In the genomic region with DNA sequence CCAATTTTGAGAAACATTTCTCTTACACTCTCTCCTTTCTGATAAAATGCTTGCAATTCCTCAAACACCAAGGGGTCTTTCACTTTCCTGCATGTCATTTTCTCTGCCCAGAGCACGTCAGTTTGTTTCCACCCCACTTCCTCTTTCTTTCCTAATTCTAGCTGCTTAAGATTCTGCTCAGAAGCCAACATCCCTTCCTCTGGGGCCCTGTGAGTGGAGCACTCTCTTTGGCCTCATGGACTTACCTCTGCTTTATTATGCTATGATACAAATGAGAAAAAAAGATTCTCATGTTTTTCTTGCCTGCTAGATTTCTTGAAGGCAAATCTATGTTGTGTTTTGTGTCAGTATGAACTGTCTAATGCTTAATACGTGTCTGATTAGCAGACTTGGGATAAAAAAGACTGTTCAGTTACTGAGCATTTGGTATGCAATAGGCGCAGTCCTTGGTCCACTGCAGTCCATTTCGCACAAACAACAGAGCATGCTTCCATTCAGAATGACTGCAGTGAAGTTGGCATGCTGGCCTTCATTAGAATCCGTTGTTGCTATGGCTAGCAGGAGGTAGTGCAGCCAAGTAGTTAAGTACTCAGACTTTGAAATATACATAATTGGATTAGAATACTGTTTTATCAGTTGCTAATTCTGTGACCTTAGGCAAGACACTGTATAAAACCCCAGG, we compare ENCODE assay signal across 8 mouse cellular contexts.
DNase-seq lines count a peak whose midpoint lies in the region; ATAC-seq lines count a peak whose summit lies in the region.

No protein-coding gene starts in this region.

- intact Hi-C loops in heart, postnatal 36 days (cut with DNase I): no loop called here

- H3K27ac ChIP-seq in heart, embryonic 14.5 days (replicated peaks in 1 of 2; ENCODE audit: control insufficient read depth in 1 of 2, insufficient read depth in 1 of 2, low read depth in 2 of 2, low read length in 2 of 2): peak overlapping the region; percentile 27 to 39; a peak in 2 of 4 replicates
- H3K27ac ChIP-seq in forebrain, embryonic 12.5 days: peak overlapping the region; percentile 46; the same call in 1 of the 2 replicates
- no peak overlapping the region for H3K27ac ChIP-seq in intestine, embryonic 16.5 days (ENCODE audit: low read length)

- peaks cover 4 to 24% of the 10 kb centered on the region in 2 experiments; a peak in 3 of 4 replicates for H3K4me1 ChIP-seq in heart, embryonic 14.5 days (ENCODE audit: control insufficient read depth in 2 of 2, insufficient read depth in 2 of 2, low read length in 2 of 2)
- peaks cover 15% of the 10 kb centered on the region for H3K4me1 ChIP-seq in forebrain, embryonic 12.5 days
- no peaks in the 10 kb centered on the region for H3K4me1 ChIP-seq in intestine, embryonic 16.5 days (ENCODE audit: control insufficient read depth, insufficient read depth, low read length)

- no peaks in the 10 kb centered on the region for H3K9me3 ChIP-seq in heart, embryonic 14.5 days (ENCODE audit: control insufficient read depth, low read length)
- no peaks in the 10 kb centered on the region for H3K9me3 ChIP-seq in forebrain, embryonic 12.5 days
- no peaks in the 10 kb centered on the region for H3K9me3 ChIP-seq in intestine, embryonic 16.5 days (ENCODE audit: control insufficient read depth, low read length)

- no peak for ATAC-seq in heart, embryonic 14.5 days (ENCODE audit: insufficient number of reproducible peaks, insufficient read depth, low FRiP score, low read depth)
- peak; percentile 85 for ATAC-seq in forebrain, embryonic 12.5 days (ENCODE audit: low FRiP score)
- peak; percentile 82 for ATAC-seq in megakaryocyte progenitor cell, adult 5-6 weeks (replicated peaks; ENCODE audit: poor library complexity)
- no peak for ATAC-seq in intestine, embryonic 16.5 days

- DNase-seq in heart, postnatal 36 days: no peak
- peak; percentile 72 for DNase-seq in Muller cell, postnatal 12 days (ENCODE audit: inconsistent ontology term)
- no peak for DNase-seq in embryo, embryonic 10 days (ENCODE audit: low spot score)
- DNase-seq in adrenal gland, postnatal 14 days: no peak

- no peak overlapping the region for H3K4me3 ChIP-seq in heart, embryonic 14.5 days (ENCODE audit: control insufficient read depth in 1 of 2, insufficient read depth in 1 of 2, low read depth in 1 of 2, low read length in 2 of 2)
- no peak overlapping the region for H3K4me3 ChIP-seq in forebrain, embryonic 12.5 days (replicated peaks)
- H3K4me3 ChIP-seq in intestine, embryonic 16.5 days (ENCODE audit: low read length): no peak overlapping the region

- no peak overlapping the region for H3K9ac ChIP-seq in heart, embryonic 14.5 days (ENCODE audit: low read length)
- H3K9ac ChIP-seq in forebrain, embryonic 12.5 days: no peak overlapping the region
- no peak overlapping the region for H3K9ac ChIP-seq in intestine, embryonic 16.5 days (ENCODE audit: low read depth, low read length)

- 0 out of 2 replicates have a peak overlapping the region, but pooled peaks have one; percentile 5 for H3K4me2 ChIP-seq in heart, embryonic 14.5 days (ENCODE audit: low read length)
- H3K4me2 ChIP-seq in forebrain, embryonic 12.5 days: no peak overlapping the region
- H3K4me2 ChIP-seq in intestine, embryonic 16.5 days (ENCODE audit: low read depth, low read length): no peak overlapping the region

- WGBS in heart, embryonic 14.5 days: 64% methylated on average over 5 of the region's 5 CpGs
- 30% methylated on average over 5 of the region's 5 CpGs for WGBS in forebrain, embryonic 12.5 days
- 73% methylated on average over 5 of the region's 5 CpGs for WGBS in intestine, embryonic 16.5 days

- no peaks in the 10 kb centered on the region for H3K27me3 ChIP-seq in heart, embryonic 14.5 days (ENCODE audit: control insufficient read depth, insufficient read depth, low read length)
- H3K27me3 ChIP-seq in forebrain, embryonic 12.5 days: 0 out of 2 replicates have a peak, but pooled peaks cover 8% of the 10 kb centered on the region
- no peaks in the 10 kb centered on the region for H3K27me3 ChIP-seq in intestine, embryonic 16.5 days (replicated peaks; ENCODE audit: control insufficient read depth, insufficient read depth, low read length)

- no peaks in the 10 kb centered on the region for H3K36me3 ChIP-seq in heart, embryonic 14.5 days (ENCODE audit: control insufficient read depth, insufficient read depth, low read length)
- H3K36me3 ChIP-seq in forebrain, embryonic 12.5 days (replicated peaks): no peaks in the 10 kb centered on the region
- H3K36me3 ChIP-seq in intestine, embryonic 16.5 days (ENCODE audit: control insufficient read depth, insufficient read depth, low read length): no peaks in the 10 kb centered on the region

Comparison
In these comparisons a context has a peak if more than half of its experiments do, and no peak if none do; other contexts are left out.
1. ATAC-seq: peak in forebrain, embryonic 12.5 days (single experiment) and megakaryocyte progenitor cell, adult 5-6 weeks (single experiment); none in heart, embryonic 14.5 days (single experiment) and intestine, embryonic 16.5 days (single experiment).